Mouse (Mus musculus): ENCODE results near the gene Gga2. TPM values are rescaled to one million over a fixed set of nuclear protein-coding genes. Genes with fewer than 3 reads are reported as not detected.

Gene Gga2
- polyA plus RNA-seq, 1 experiment from 2014 or later: 10.1 TPM

DNA sequence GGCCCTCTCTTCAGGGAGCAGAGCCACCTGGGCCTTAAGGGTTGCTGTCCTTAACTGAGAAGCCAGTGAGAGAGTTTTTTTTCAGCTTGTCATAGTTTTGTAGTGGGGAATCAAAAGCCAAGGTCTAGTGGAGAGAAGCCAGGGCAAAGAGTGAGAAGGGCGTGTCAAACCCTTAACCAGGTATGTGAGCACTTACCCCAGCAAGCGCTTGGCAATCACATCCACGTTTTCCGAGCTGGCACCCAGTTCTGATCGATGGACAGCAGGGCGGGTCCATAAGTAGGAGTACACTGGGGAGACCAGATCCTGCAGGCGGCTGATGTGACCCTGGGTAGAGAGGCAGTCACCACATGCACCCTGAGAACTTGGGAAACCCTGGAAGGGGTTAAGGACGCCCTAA is 23.1 kb upstream of the Gga2 start:
- Histone ChIP-seq H3K27me3 (ENCODE audit: insufficient read depth, low read length) (no peaks in the 10 kb centered on the region), H3K36me3 (replicated peaks; ENCODE audit: insufficient read depth, low read length) (peaks cover 14% of the 10 kb centered on the region), H3K4me3 (ENCODE audit: low read depth, low read length) (no peak overlapping the region), H3K4me2 (ENCODE audit: low read depth, low read length) (no peak overlapping the region), H3K27ac (ENCODE audit: low read depth) (no peak overlapping the region), H3K9ac (replicated peaks) (no peak overlapping the region), H3K4me1 (ENCODE audit: insufficient read depth) (0 out of 2 replicates have a peak, but pooled peaks cover 10% of the 10 kb centered on the region), H3K9me3 (ENCODE audit: low read length) (no peaks in the 10 kb centered on the region)
- no peak for ATAC-seq
- TF ChIP-seq EP300 (IDR thresholded peaks at IDR 0.05; ENCODE audit: low read depth) (no peak), CTCF (IDR thresholded peaks at IDR 0.05; ENCODE audit: low read depth) (no peak)
- 86% methylated on average over 8 of the region's 8 CpGs for WGBS (ENCODE audit: insufficient replicate concordance)
- DNase-seq: no peak

DNA sequence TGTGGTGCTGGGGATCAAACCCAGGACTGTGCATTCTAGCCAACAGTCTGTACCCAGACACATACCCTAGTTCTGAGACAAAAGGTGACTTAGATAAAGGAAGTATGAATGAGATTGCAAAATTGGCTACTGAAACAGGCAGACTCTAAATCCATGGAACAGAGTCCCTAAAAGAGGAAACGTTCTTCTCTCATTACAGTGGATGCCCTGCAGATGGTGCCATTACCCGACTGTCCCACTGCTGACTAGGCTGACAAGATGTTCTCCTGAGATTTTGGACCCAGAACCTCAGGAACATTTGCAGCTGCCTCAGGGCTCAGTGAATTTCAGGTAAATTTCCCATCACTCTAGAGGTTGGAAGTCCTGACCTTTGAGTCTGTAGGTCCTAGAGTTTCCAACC is 13.3 kb upstream of the Gga2 start:
- TF ChIP-seq CTCF (IDR thresholded peaks at IDR 0.05; ENCODE audit: low read depth) (peak; percentile 61), EP300 (IDR thresholded peaks at IDR 0.05; ENCODE audit: low read depth) (no peak)
- H3K9ac ChIP-seq (replicated peaks): no peak overlapping the region
- DNase-seq: no peak
- no peaks in the 10 kb centered on the region for H3K4me1 ChIP-seq (ENCODE audit: insufficient read depth)
- no peak overlapping the region for H3K4me2 ChIP-seq (ENCODE audit: low read depth, low read length)
- H3K27ac ChIP-seq (ENCODE audit: low read depth): no peak overlapping the region
- H3K36me3 ChIP-seq (replicated peaks; ENCODE audit: insufficient read depth, low read length): peaks cover 4% of the 10 kb centered on the region; the same call in 1 of the 2 replicates
- no peak overlapping the region for H3K4me3 ChIP-seq (ENCODE audit: low read depth, low read length)
- WGBS (ENCODE audit: insufficient replicate concordance): 12% methylated on average over 2 of the region's 2 CpGs
- H3K27me3 ChIP-seq (ENCODE audit: insufficient read depth, low read length): no peaks in the 10 kb centered on the region
- no peaks in the 10 kb centered on the region for H3K9me3 ChIP-seq (ENCODE audit: low read length)
- no peak for ATAC-seq

DNA sequence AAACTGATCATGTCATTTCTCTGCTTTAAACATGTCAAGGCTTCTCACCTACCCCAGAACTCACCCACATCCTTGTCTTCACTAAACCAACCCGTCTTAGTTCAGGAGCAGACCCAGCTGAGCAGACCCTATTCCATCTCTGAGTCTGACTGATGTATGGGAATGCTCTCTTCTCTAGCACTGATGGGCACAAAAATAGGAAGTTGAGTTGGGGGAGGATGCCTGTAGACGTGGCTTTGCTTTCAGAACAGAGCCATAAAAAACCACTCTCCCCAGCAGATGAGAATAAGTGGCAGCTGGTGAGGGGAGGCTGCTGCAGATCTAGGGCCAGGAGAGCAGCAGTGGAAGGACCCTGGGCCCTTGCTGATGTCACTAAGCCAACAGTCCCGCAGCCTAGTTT is 12.3 kb upstream of the Gga2 start:
- no peak overlapping the region for H3K9ac ChIP-seq (replicated peaks)
- DNase-seq: no peak
- no peak for TF ChIP-seq EP300 (IDR thresholded peaks at IDR 0.05; ENCODE audit: low read depth)
- TF ChIP-seq CTCF (IDR thresholded peaks at IDR 0.05; ENCODE audit: low read depth): no peak
- H3K4me2 ChIP-seq (ENCODE audit: low read depth, low read length): no peak overlapping the region
- H3K4me1 ChIP-seq (ENCODE audit: insufficient read depth): no peaks in the 10 kb centered on the region
- no peaks in the 10 kb centered on the region for H3K9me3 ChIP-seq (ENCODE audit: low read length)
- 0 out of 2 replicates have a peak, but pooled peaks cover under 1% of the 10 kb centered on the region for H3K36me3 ChIP-seq (replicated peaks; ENCODE audit: insufficient read depth, low read length)
- no peak for ATAC-seq
- 38% methylated on average over 3 of the region's 3 CpGs for WGBS (ENCODE audit: insufficient replicate concordance)
- no peaks in the 10 kb centered on the region for H3K27me3 ChIP-seq (ENCODE audit: insufficient read depth, low read length)
- H3K4me3 ChIP-seq (ENCODE audit: low read depth, low read length): no peak overlapping the region
- H3K27ac ChIP-seq (ENCODE audit: low read depth): no peak overlapping the region

DNA sequence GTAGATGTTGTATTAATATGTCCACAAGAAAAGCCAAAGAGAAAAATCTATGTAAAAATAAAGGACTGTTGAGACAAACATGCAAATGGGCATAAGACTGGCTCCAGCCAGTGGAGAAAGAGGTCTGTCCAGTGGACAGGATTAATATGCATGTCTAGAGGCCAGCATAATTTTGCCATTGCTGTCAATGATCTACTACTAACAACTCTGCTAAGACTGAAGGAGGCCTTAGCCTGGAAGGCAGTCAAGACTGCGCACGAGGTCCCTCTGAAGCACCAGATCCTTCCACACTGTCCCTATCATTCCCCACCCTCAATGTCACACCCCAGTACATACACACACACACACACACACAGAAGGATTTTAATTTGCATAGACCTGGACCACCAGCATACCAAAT is 1.1 kb upstream of the Gga2 start:
- ATAC-seq: no peak
- Histone ChIP-seq H3K9me3 (ENCODE audit: low read length) (no peaks in the 10 kb centered on the region), H3K27me3 (ENCODE audit: insufficient read depth, low read length) (no peaks in the 10 kb centered on the region), H3K36me3 (replicated peaks; ENCODE audit: insufficient read depth, low read length) (no peaks in the 10 kb centered on the region), H3K9ac (replicated peaks) (no peak overlapping the region), H3K4me2 (ENCODE audit: low read depth, low read length) (no peak overlapping the region), H3K27ac (ENCODE audit: low read depth) (no peak overlapping the region), H3K4me1 (ENCODE audit: insufficient read depth) (peaks cover 30% of the 10 kb centered on the region), H3K4me3 (ENCODE audit: low read depth, low read length) (no peak overlapping the region)
- DNase-seq: no peak
- no peak for TF ChIP-seq EP300 (IDR thresholded peaks at IDR 0.05; ENCODE audit: low read depth)
- TF ChIP-seq CTCF (IDR thresholded peaks at IDR 0.05; ENCODE audit: low read depth): no peak
- 86% methylated on average over 2 of the region's 2 CpGs for WGBS (ENCODE audit: insufficient replicate concordance)

DNA sequence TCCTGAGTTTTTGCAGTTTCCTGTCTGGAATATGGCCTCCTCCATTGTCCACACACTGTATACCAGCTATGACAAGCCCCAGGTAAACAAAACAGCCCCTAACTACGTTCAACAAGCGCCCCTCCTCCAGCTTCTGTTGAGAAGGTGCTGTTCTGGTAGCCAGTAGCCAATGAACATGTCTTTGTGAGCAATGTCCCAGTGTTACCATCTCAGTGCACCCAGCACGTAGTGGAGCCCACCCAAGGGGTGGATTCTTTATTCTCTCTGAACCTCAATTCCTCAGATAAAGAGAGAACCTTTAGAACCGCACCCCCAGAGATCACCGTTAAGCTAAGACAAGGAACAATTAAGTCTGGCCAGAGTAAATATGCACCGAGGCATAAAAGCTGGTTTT is 752 bp downstream of the Gga2 start:
- ATAC-seq: no peak; the same call in 1 of the 2 replicates
- Histone ChIP-seq H3K9ac (replicated peaks) (peak overlapping the region; percentile 69), H3K4me1 (ENCODE audit: insufficient read depth) (peaks cover 45% of the 10 kb centered on the region), H3K9me3 (ENCODE audit: low read length) (no peaks in the 10 kb centered on the region), H3K4me3 (ENCODE audit: low read depth, low read length) (peak overlapping the region; percentile 81), H3K4me2 (ENCODE audit: low read depth, low read length) (peak overlapping the region; percentile 100), H3K27me3 (ENCODE audit: insufficient read depth, low read length) (no peaks in the 10 kb centered on the region), H3K27ac (ENCODE audit: low read depth) (peak overlapping the region; percentile 69), H3K36me3 (replicated peaks; ENCODE audit: insufficient read depth, low read length) (no peaks in the 10 kb centered on the region)
- 4% methylated on average over 6 of the region's 6 CpGs for WGBS (ENCODE audit: insufficient replicate concordance)
- TF ChIP-seq CTCF (IDR thresholded peaks at IDR 0.05; ENCODE audit: low read depth) (no peak), EP300 (IDR thresholded peaks at IDR 0.05; ENCODE audit: low read depth) (no peak)
- no peak for DNase-seq

DNA sequence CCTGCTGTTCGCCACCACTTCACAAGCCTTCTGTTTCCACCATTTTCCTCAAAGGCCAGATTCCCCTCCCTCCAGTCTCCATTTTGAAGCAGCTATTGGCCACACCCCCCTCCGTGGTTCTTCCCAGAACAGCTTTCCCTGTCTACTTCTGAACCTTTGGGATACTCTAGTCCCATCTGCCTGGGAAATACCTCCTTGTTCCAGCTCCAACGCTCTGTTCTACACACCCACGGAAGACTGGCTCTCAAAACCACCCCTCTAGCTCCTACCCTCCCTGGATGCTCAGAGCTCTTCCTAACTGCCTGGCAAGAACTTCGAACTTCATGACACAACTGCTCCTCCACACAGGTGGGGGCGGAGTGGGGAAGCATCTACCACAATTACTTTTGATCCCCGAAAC is 2.0 kb downstream of the Gga2 start:
- Histone ChIP-seq H3K27me3 (ENCODE audit: insufficient read depth, low read length) (no peaks in the 10 kb centered on the region), H3K9ac (replicated peaks) (no peak overlapping the region), H3K27ac (ENCODE audit: low read depth) (peak overlapping the region; percentile 59; the same call in 1 of the 2 replicates), H3K4me1 (ENCODE audit: insufficient read depth) (peaks cover 54% of the 10 kb centered on the region), H3K36me3 (replicated peaks; ENCODE audit: insufficient read depth, low read length) (no peaks in the 10 kb centered on the region), H3K4me3 (ENCODE audit: low read depth, low read length) (no peak overlapping the region), H3K4me2 (ENCODE audit: low read depth, low read length) (peak overlapping the region; percentile 44), H3K9me3 (ENCODE audit: low read length) (no peaks in the 10 kb centered on the region)
- DNase-seq: no peak
- 81% methylated on average over 7 of the region's 7 CpGs for WGBS (ENCODE audit: insufficient replicate concordance)
- TF ChIP-seq CTCF (IDR thresholded peaks at IDR 0.05; ENCODE audit: low read depth) (no peak), EP300 (IDR thresholded peaks at IDR 0.05; ENCODE audit: low read depth) (no peak)
- ATAC-seq: no peak

DNA sequence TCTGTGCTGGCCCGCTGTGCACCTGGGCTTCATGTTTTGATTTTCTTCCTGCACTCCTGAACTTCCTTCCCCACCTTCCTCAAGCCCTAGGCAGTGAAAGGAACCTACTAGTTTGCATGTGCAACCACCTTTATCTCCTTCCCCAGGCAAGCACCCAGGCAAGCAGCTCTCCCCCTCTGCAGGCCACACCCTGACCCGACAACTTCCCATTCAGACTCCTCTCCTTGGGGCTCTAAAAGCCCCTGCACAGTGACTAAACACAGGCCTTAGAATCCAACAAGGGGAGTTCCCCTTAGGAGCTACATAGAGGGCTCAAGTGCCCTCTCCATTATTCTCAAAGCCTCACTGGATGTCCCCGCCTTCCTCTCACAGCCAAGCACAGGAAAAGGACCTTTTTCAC is 2.8 kb downstream of the Gga2 start:
- H3K9me3 ChIP-seq (ENCODE audit: low read length): no peaks in the 10 kb centered on the region
- H3K27me3 ChIP-seq (ENCODE audit: insufficient read depth, low read length): no peaks in the 10 kb centered on the region
- H3K4me3 ChIP-seq (ENCODE audit: low read depth, low read length): no peak overlapping the region
- peak overlapping the region; percentile 44 for H3K4me2 ChIP-seq (ENCODE audit: low read depth, low read length)
- no peaks in the 10 kb centered on the region for H3K36me3 ChIP-seq (replicated peaks; ENCODE audit: insufficient read depth, low read length)
- ATAC-seq: peak; percentile 18
- peak; percentile 48 for DNase-seq
- H3K4me1 ChIP-seq (ENCODE audit: insufficient read depth): peaks cover 54% of the 10 kb centered on the region
- H3K27ac ChIP-seq (ENCODE audit: low read depth): peak overlapping the region; percentile 59
- 41% methylated on average over 3 of the region's 3 CpGs for WGBS (ENCODE audit: insufficient replicate concordance)
- no peak overlapping the region for H3K9ac ChIP-seq (replicated peaks)
- TF ChIP-seq EP300 (IDR thresholded peaks at IDR 0.05; ENCODE audit: low read depth) (no peak), CTCF (IDR thresholded peaks at IDR 0.05; ENCODE audit: low read depth) (peak; percentile 16; the same call in 1 of the 2 replicates)

Measured in liver, postnatal 0 days (tissue).